Mouse (Mus musculus) stomach, postnatal 0 days (tissue): Measurements from ENCODE around the gene Med16. TPM values are rescaled to one million over a fixed set of nuclear protein-coding genes. Genes with fewer than 3 reads are reported as not detected.

Experiments used
- ATAC-seq: fragments of 200-750 bp; cut with Nextera tagmentation; 2 replicates; pipeline ENCODE4 v1.8.0; 2017; ENCODE audit not compliant: low FRiP score, low TSS enrichment
- DNase-seq: peaks from one replicate; pipeline ENCODE4 v3.0.0-alpha.2; 2016; ENCODE audit warnings: low spot score
- H3K27ac ChIP-seq: fragments of 300-500 bp; sonication (generic); replicated peaks from 2 replicates; pipeline ENCODE4 v1.5.1; 2014; ENCODE audit warnings: mild to moderate bottlenecking, control low read depth
- H3K27me3 ChIP-seq: fragments of 300-500 bp; sonication (generic); 2 replicates; pipeline ENCODE4 v1.6.1; 2014; ENCODE audit warnings: low read length; ENCODE audit not compliant: control insufficient read depth, insufficient read depth
- H3K36me3 ChIP-seq: fragments of 300-500 bp; sonication (generic); 2 replicates; pipeline ENCODE4 v1.6.1; 2014; ENCODE audit warnings: low read length, mixed read lengths; ENCODE audit not compliant: control insufficient read depth, insufficient read depth
- H3K4me1 ChIP-seq: fragments of 300-500 bp; sonication (generic); replicated peaks from 2 replicates; pipeline ENCODE4 v1.6.1; 2014; ENCODE audit warnings: antibody characterized with exemption; ENCODE audit not compliant: control insufficient read depth, insufficient read depth
- H3K4me2 ChIP-seq: fragments of 300-500 bp; sonication (generic); replicated peaks from 2 replicates; pipeline ENCODE4 v1.6.1; 2014; ENCODE audit warnings: low read depth, mild to moderate bottlenecking, control low read depth, moderate library complexity
- H3K4me3 ChIP-seq: fragments of 300-500 bp; sonication (generic); 2 replicates; pipeline ENCODE4 v1.5.1; 2014; ENCODE audit warnings: low read depth, low read length, control low read depth
- H3K9ac ChIP-seq: fragments of 300-500 bp; sonication (generic); 2 replicates; pipeline ENCODE4 v1.6.1; 2014; ENCODE audit warnings: mild to moderate bottlenecking, low read length, control low read depth, mixed read lengths
- H3K9me3 ChIP-seq: fragments of 300-500 bp; sonication (generic); 2 replicates; pipeline ENCODE4 v1.6.1; 2016; ENCODE audit warnings: low read length; ENCODE audit not compliant: control insufficient read depth
- CTCF ChIP-seq: IDR thresholded peaks from 2 replicates; pipeline ENCODE4 v1.5.1; 2016; ENCODE audit warnings: antibody characterized with exemption, low read depth, mild to moderate bottlenecking, moderate library complexity
- EP300 ChIP-seq: optimal IDR thresholded peaks from 2 replicates; pipeline ENCODE3; 2016; ENCODE audit warnings: antibody characterized with exemption
- WGBS: fragments of 180-500 bp; shearing (Covaris S2); extraction: QIAGEN DNeasy Blood & Tissue Kit; methylation state at CpG from one replicate; pipeline ENCODE4 v1.1.7; 2014; 5-methylcytosine and 5-hydroxymethylcytosine counted together
- polyA plus RNA-seq: library from polyadenylated mRNA; unstranded; fragments of >200 nt; fragmentation: Nextera tagmentation; extraction: Ambion mirVana; gene quantifications from 2 replicates; pipeline ENCODE4 v1.2.1, GENCODE M21; 2015

Med16 gene
- polyA plus RNA-seq, 1 experiment from 2014 or later: 25.6 TPM

GRCm38 (mm10) chr10:79855558-79856184 lies 53.1 kb downstream of the Med16 start:
- under 1% methylated on average over 10 of the region's 10 CpGs for WGBS
- peak; percentile 18; the same call in 1 of the 2 replicates for ATAC-seq
- H3K36me3 ChIP-seq: peaks cover 20% of the 10 kb centered on the region
- DNase-seq: peak; percentile 88
- peak overlapping the region; percentile 94 for H3K4me3 ChIP-seq
- H3K9me3 ChIP-seq: no peaks in the 10 kb centered on the region
- peak overlapping the region; percentile 92 for H3K4me2 ChIP-seq
- H3K9ac ChIP-seq: peak overlapping the region; percentile 99
- H3K4me1 ChIP-seq: peaks cover 32% of the 10 kb centered on the region
- peak overlapping the region; percentile 100 for H3K27ac ChIP-seq
- H3K27me3 ChIP-seq: no peaks in the 10 kb centered on the region
- TF ChIP-seq EP300: no peak
- TF ChIP-seq CTCF: no peak

DNA sequence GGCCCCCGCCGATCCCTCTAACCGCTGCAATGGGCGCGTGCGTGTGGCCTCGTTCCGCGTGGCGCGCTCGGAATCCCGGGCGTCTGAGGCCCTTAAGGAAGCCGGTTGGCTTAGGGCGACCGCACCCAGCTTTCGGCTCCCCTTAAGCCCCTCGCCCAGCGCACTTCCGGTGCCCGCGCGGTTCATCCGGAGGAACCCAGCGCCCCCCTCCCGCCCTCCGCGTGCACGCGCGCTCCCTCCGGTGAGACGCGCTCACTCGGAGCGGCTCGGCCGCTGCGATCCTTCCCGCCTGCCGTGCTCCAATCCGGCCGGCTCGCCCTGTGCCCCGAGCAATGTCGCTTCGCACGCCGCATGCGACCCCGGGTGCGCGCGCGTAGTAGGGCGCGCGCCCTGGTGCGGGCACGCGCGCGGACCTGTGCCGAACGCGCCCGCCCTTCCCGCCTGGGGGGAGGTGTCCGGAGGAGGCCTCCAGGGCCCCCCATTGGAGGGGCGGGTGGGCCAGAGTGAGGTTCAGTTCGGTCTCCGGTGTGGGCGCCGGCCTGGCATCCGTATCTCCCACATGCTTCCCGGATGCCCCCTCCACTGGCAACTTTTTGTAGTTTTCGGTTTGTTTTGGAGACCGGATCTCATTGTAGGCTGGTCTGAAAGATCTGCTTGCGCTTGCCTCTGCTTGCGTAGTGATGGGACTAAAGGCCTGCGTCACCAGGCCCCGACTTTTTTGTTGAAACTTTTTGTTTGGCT lies 53.8 kb downstream of the Med16 start:
- under 1% methylated on average over 74 of the region's 83 CpGs for WGBS
- no peaks in the 10 kb centered on the region for H3K9me3 ChIP-seq
- peak overlapping the region; percentile 94 for H3K4me3 ChIP-seq
- H3K4me2 ChIP-seq: peak overlapping the region; percentile 92
- peak overlapping the region; percentile 100 for H3K27ac ChIP-seq
- ATAC-seq (peak; percentile 4), DNase-seq (peak; percentile 72)
- H3K27me3 ChIP-seq: no peaks in the 10 kb centered on the region
- H3K9ac ChIP-seq: peak overlapping the region; percentile 99
- H3K4me1 ChIP-seq: peaks cover 32% of the 10 kb centered on the region
- no peak for TF ChIP-seq EP300
- peak; percentile 27; the same call in 1 of the 2 replicates for TF ChIP-seq CTCF
- H3K36me3 ChIP-seq: peaks cover 13% of the 10 kb centered on the region

DNA sequence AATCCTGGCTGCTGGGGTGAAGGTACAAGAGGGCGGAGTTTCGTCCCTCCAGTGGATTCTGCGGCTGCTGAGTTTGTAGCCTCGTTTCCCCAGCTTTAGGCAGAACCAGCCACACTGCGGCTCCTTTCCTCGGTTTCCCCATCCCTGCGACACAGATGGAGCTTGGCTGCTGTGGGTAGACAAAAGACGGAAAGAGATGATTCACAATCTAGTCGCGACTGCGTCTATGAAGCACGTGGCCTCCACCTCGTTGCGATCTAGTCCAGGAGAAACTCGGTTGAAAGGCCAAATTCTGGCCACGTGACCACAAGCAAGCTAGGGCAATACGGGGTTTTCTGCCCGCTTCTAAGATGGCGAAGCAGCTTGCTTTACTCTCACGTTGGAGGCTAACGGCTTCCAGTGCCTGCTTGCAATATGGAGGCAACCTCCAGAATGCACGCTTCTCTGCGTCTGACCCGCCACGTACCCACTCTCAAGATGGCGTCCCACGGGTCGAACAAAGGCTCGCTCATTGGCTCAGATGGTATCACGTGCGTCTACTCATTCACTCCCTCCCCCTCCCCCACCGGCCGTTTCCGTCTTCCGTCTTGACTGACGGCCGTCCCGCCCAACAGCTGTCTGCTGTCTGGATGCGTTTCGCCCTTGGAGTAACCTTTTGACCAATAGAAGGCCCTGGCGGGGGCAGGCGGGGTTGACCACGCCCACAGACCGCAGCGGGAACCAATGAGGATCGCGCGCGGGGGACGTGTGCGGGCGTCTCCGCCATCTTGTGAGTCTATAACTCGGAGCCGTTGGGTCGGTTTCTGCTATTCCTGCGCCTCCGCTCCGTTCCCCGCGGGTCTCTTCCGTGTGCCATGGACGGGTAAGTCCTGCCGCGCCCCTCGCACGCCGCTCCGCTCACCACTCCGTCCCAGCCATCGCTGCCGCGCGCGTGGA lies 54.6 kb downstream of the Med16 start, which contains the start of gene Ptbp1:
Gene Ptbp1 (plus strand): TSS at position 568 of the 936 bp plus-strand sequence.
- no peak for TF ChIP-seq CTCF
- TF ChIP-seq EP300: no peak
- Histone ChIP-seq H3K9me3 (no peaks in the 10 kb centered on the region), H3K4me3 (peak within 1 kb of the TSS; percentile 94), H3K27ac (peak within 1 kb of the TSS; percentile 100), H3K4me2 (peak within 1 kb of the TSS; percentile 92), H3K36me3 (peaks cover 5% of the 10 kb centered on the region), H3K9ac (peak within 1 kb of the TSS; percentile 99), H3K27me3 (no peaks in the 10 kb centered on the region), H3K4me1 (peaks cover 32% of the 10 kb centered on the region)
- DNase-seq (peak; percentile 100), ATAC-seq (peak; percentile 90)
- WGBS: under 1% methylated on average over 75 of the region's 75 CpGs

DNA sequence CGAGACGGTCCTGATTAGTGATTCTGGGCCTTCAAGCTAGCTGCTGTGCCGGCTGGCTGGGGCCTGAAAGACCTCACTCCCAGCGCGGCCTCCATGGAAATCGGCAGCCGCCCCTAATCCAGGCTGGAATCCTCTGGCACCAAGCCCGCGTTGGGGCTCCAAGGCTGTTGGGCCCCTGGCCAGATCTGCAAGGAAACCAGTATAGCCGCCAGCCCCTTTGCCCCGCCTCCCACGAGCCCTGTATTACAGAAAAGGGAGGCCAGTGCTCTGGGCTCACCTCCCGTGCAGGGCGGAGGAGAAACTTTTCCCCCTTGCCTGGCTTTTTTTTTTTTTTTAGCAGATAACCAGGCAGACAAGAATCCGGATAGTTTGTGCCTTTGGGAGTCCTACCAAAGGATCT lies 55.3 kb downstream of the Med16 start:
- H3K27me3 ChIP-seq: no peaks in the 10 kb centered on the region
- TF ChIP-seq EP300 (peak; percentile 62), CTCF (no peak)
- peak overlapping the region; percentile 67 for H3K9ac ChIP-seq
- peak; percentile 97 for DNase-seq
- peak overlapping the region; percentile 62 for H3K4me2 ChIP-seq
- H3K36me3 ChIP-seq: peaks cover 4% of the 10 kb centered on the region; the same call in 1 of the 2 replicates
- under 1% methylated on average over 15 of the region's 15 CpGs for WGBS
- H3K4me3 ChIP-seq: peak overlapping the region; percentile 41
- peak; percentile 53 for ATAC-seq
- peaks cover 28% of the 10 kb centered on the region for H3K4me1 ChIP-seq
- no peaks in the 10 kb centered on the region for H3K9me3 ChIP-seq
- H3K27ac ChIP-seq: peak overlapping the region; percentile 99

DNA sequence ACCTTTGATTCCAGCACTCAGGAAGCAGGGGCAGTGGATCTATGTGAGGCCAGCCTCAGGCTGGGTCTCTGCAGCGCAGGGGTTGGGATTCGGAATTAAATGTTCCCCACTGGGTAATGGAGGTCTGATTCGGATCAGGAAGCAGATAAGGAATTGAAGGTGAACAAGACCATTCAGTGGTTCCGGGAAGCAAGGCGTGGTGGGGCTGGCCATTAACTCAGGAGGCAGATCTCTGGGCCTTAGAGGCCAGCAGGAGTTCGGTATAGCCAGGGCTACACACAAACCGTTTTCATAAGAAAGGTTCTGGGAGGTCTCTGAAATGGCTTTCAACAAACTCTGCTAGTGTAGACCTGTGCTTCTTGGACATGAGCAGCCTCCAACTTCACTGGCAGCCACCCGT lies 55.9 kb downstream of the Med16 start:
- WGBS: 15% methylated on average over 8 of the region's 8 CpGs
- Histone ChIP-seq H3K4me3 (peak overlapping the region; percentile 41), H3K4me1 (peaks cover 22% of the 10 kb centered on the region), H3K27me3 (no peaks in the 10 kb centered on the region), H3K9me3 (no peaks in the 10 kb centered on the region), H3K27ac (peak overlapping the region; percentile 99), H3K4me2 (peak overlapping the region; percentile 62), H3K9ac (peak overlapping the region; percentile 67), H3K36me3 (peaks cover 4% of the 10 kb centered on the region; the same call in 1 of the 2 replicates)
- TF ChIP-seq CTCF (no peak), EP300 (no peak)
- ATAC-seq (no peak), DNase-seq (no peak)
